9 mouse cellular contexts compared by ENCODE assay signal in genomic region chrX:169085871-169086270, GRCm38 (mm10).
DNase-seq lines count a peak whose midpoint lies in the region; TF ChIP-seq lines count a peak whose summit lies in the region.
"Had no signal": no experiment of that assay in that cellular context is flagged by ENCODE, and none has a peak within 500 bp of the region (broad histone marks: within the 10 kb centered on the region; RNA-seq: fewer than 3 reads in every experiment).

No protein-coding gene starts in this region.

- no peak overlapping the region for H3K9ac ChIP-seq in ES-E14 (ENCODE audit: insufficient read depth, low read depth, low read length, poor library complexity, severe bottlenecking)
- H3K9ac ChIP-seq: limb, embryonic 12.5 days had no signal

- no peak for TF ChIP-seq POLR2A in cerebellum, adult 2 months (IDR thresholded peaks at IDR 0.05; ENCODE audit: borderline replicate concordance, insufficient read depth, low read length)

- no peaks in the 10 kb centered on the region for H3K4me1 ChIP-seq in heart, embryonic 10.5 days
- no peaks in the 10 kb centered on the region for H3K4me1 ChIP-seq in ES-E14 (ENCODE audit: control insufficient read depth in 2 of 2, insufficient read depth in 2 of 2, low read length in 2 of 2, poor library complexity in 1 of 2)
- H3K4me1 ChIP-seq in cerebellum, adult 2 months (ENCODE audit: control insufficient read depth, insufficient read depth, low read length) = no peaks in the 10 kb centered on the region
- H3K4me1 ChIP-seq: limb, embryonic 12.5 days had no signal

- no peak overlapping the region for H3K4me3 ChIP-seq in heart, embryonic 10.5 days
- H3K4me3 ChIP-seq in ES-E14 (ENCODE audit: insufficient read depth in 1 of 2, low read depth in 1 of 2, low read length in 2 of 2, poor library complexity in 1 of 2, severe bottlenecking in 1 of 2) = no peak overlapping the region
- H3K4me3 ChIP-seq in cerebellum, adult 2 months (replicated peaks; ENCODE audit: insufficient read depth, low read depth, low read length) = no peak overlapping the region
- H3K4me3 ChIP-seq: limb, embryonic 12.5 days had no signal

- peak; percentile 28 for DNase-seq in heart, adult 8-10 months (ENCODE audit: low spot score)
- DNase-seq in heart, embryonic 10.5 days (ENCODE audit: low spot score) = no peak
- DNase-seq in ES-E14 (ENCODE audit: low read depth, low spot score) = peak; percentile 27
- DNase-seq in cerebellum, adult 2 months = peak; percentile 15 to 33
- DNase-seq in gastrocnemius, adult 18-20 months (ENCODE audit: low spot score) = peak; percentile 47
- DNase-seq in layer of hippocampus, adult 8-10 months (ENCODE audit: low spot score in 2 of 2) = peak; percentile 18 to 34
- peak; percentile 24 to 59 for DNase-seq in lung, postnatal 4 days
- peak; percentile 38 to 77 for DNase-seq in spleen, postnatal 4 days (ENCODE audit: low spot score in 2 of 2)

- WGBS in heart, embryonic 10.5 days = 16% methylated on average over 5 of the region's 5 CpGs
- 3% methylated on average over 5 of the region's 5 CpGs for WGBS in cerebellum, adult 2 months

- H3K36me3 ChIP-seq in heart, embryonic 10.5 days = no peaks in the 10 kb centered on the region
- no peaks in the 10 kb centered on the region for H3K36me3 ChIP-seq in ES-E14 (ENCODE audit: control insufficient read depth, insufficient read depth, low read length, poor library complexity, severe bottlenecking)
- H3K36me3 ChIP-seq: limb, embryonic 12.5 days had no signal

- no peaks in the 10 kb centered on the region for H3K9me3 ChIP-seq in heart, embryonic 10.5 days
- no peaks in the 10 kb centered on the region for H3K9me3 ChIP-seq in ES-E14 (ENCODE audit: control insufficient read depth, insufficient read depth, low read depth, low read length)
- H3K9me3 ChIP-seq: limb, embryonic 12.5 days had no signal

- in situ Hi-C loops in ES-E14 (cut with MboI; ENCODE audit: low sequenced_read_pairs in 2 of 2, unreplicated experiment in 2 of 2) = no loop called here

- TF ChIP-seq CTCF in cerebellum, adult 2 months (IDR thresholded peaks at IDR 0.05; ENCODE audit: borderline replicate concordance, insufficient read depth, low read depth, low read length) = peak; percentile 58

- no peaks in the 10 kb centered on the region for H3K27me3 ChIP-seq in heart, embryonic 10.5 days (ENCODE audit: insufficient read depth, poor library complexity, severe bottlenecking)
- no peaks in the 10 kb centered on the region for H3K27me3 ChIP-seq in cerebellum, adult 2 months (ENCODE audit: control insufficient read depth, insufficient read depth, low read length)

- H3K27ac ChIP-seq in heart, embryonic 10.5 days = no peak overlapping the region
- no peak overlapping the region for H3K27ac ChIP-seq in ES-E14 (ENCODE audit: insufficient read depth, low read depth, low read length, poor library complexity, severe bottlenecking)
- H3K27ac ChIP-seq in cerebellum, adult 2 months (ENCODE audit: insufficient read depth, low read length) = no peak overlapping the region
- H3K27ac ChIP-seq: limb, embryonic 12.5 days had no signal

TF ChIP-seq in ES-E14, 5 proteins besides CTCF, POLR2A, EP300 and RAD21:
- TF ChIP-seq CHD2 (IDR thresholded peaks at IDR 0.05; ENCODE audit: low read depth, low read length) = no peak
- no peak for TF ChIP-seq ZNF384 (IDR thresholded peaks at IDR 0.05; ENCODE audit: low read depth, low read length)
- no peak for TF ChIP-seq MAFK (IDR thresholded peaks at IDR 0.05; ENCODE audit: insufficient read depth, low read depth, low read length)
- peak; percentile 31; the same call in 1 of the 2 replicates for TF ChIP-seq ZC3H11A (IDR thresholded peaks at IDR 0.05; ENCODE audit: borderline replicate concordance, low read depth, low read length)
